Mouse (Mus musculus): ENCODE measurements around the gene C1qtnf5.

Gene C1qtnf5

GRCm38 (mm10) chr9:44107110-44107509 lies at the start of gene C1qtnf5:
C1qtnf5 (plus strand) TSS chr9:44107245.
- ATAC-seq (ENCODE audit: low TSS enrichment): peak; percentile 44

GRCm38 (mm10) chr9:44058606-44059005 lies 48.4 kb upstream of the C1qtnf5 start:
- no peak; the same call in 1 of the 2 replicates for ATAC-seq (ENCODE audit: low TSS enrichment)

- ATAC-seq (ENCODE audit: low TSS enrichment): no peak
Measured at GRCm38 (mm10) chr9:44065177-44065576, 41.9 kb upstream of the C1qtnf5 start.

GRCm38 (mm10) chr9:44066785-44067225 lies 40.2 kb upstream of the C1qtnf5 start, which contains the start of gene Usp2:
Usp2 (plus strand) TSS chr9:44067021.
- peak; percentile 94 for ATAC-seq (ENCODE audit: low TSS enrichment)

- peak; percentile 20 for ATAC-seq (ENCODE audit: low TSS enrichment)
Measured at GRCm38 (mm10) chr9:44067241-44067959, 39.6 kb upstream of the C1qtnf5 start.

GRCm38 (mm10) chr9:44067960-44068330 lies 39.1 kb upstream of the C1qtnf5 start:
- ATAC-seq (ENCODE audit: low TSS enrichment): no peak

- ATAC-seq (ENCODE audit: low TSS enrichment): no peak
Measured at GRCm38 (mm10) chr9:44069252-44069651, 37.8 kb upstream of the C1qtnf5 start.

GRCm38 (mm10) chr9:44070113-44070843 lies 36.8 kb upstream of the C1qtnf5 start:
- ATAC-seq (ENCODE audit: low TSS enrichment): no peak

- ATAC-seq (ENCODE audit: low TSS enrichment): no peak
Measured at GRCm38 (mm10) chr9:44070844-44071231, 36.2 kb upstream of the C1qtnf5 start.

- peak; percentile 22 for ATAC-seq (ENCODE audit: low TSS enrichment)
Measured at GRCm38 (mm10) chr9:44071914-44072598, 35.0 kb upstream of the C1qtnf5 start.

- peak; percentile 28; the same call in 1 of the 2 replicates for ATAC-seq (ENCODE audit: low TSS enrichment)
Measured at GRCm38 (mm10) chr9:44072599-44072915, 34.5 kb upstream of the C1qtnf5 start.

GRCm38 (mm10) chr9:44073115-44073514 lies 33.9 kb upstream of the C1qtnf5 start:
- ATAC-seq (ENCODE audit: low TSS enrichment): no peak

- no peak for ATAC-seq (ENCODE audit: low TSS enrichment)
Measured at GRCm38 (mm10) chr9:44074395-44075275, 32.4 kb upstream of the C1qtnf5 start.

GRCm38 (mm10) chr9:44075276-44075995 lies 31.6 kb upstream of the C1qtnf5 start:
- no peak for ATAC-seq (ENCODE audit: low TSS enrichment)

GRCm38 (mm10) chr9:44075996-44076763 lies 30.9 kb upstream of the C1qtnf5 start:
- no peak for ATAC-seq (ENCODE audit: low TSS enrichment)

- peak; percentile 36; the same call in 1 of the 2 replicates for ATAC-seq (ENCODE audit: low TSS enrichment)
Measured at GRCm38 (mm10) chr9:44076764-44077120, 30.3 kb upstream of the C1qtnf5 start.

GRCm38 (mm10) chr9:44077266-44077910 lies 29.7 kb upstream of the C1qtnf5 start:
- ATAC-seq (ENCODE audit: low TSS enrichment): no peak

GRCm38 (mm10) chr9:44078136-44078797 lies 28.8 kb upstream of the C1qtnf5 start:
- no peak for ATAC-seq (ENCODE audit: low TSS enrichment)

Data from frontal cortex, adult (tissue).